Mouse (Mus musculus) hindbrain, postnatal 0 days (tissue): ENCODE data around the gene Tapbp. TPM values are rescaled to one million over a fixed set of nuclear protein-coding genes. Genes with fewer than 3 reads are reported as not detected.

Experiments used
- ATAC-seq: fragments of 200-750 bp; cut with Nextera tagmentation; 2 replicates; pipeline ENCODE4 v1.8.0; 2017; ENCODE audit warnings: mild to moderate bottlenecking, moderate TSS enrichment, moderate library complexity
- DNase-seq: peaks from one replicate; pipeline ENCODE4 v3.0.0-alpha.2; 2015; ENCODE audit warnings: low spot score
- H3K27ac ChIP-seq: fragments of 300-500 bp; sonication (generic); 2 replicates; pipeline ENCODE4 v1.5.1; 2014; ENCODE audit warnings: mild to moderate bottlenecking
- H3K27me3 ChIP-seq: fragments of 300-500 bp; sonication (generic); 2 replicates; pipeline ENCODE4 v1.6.1; 2014; ENCODE audit warnings: low read length, mixed read lengths; ENCODE audit not compliant: insufficient read depth
- H3K36me3 ChIP-seq: fragments of 300-500 bp; sonication (generic); 2 replicates; pipeline ENCODE4 v1.6.1; 2014; ENCODE audit warnings: low read length, mixed read lengths; ENCODE audit not compliant: insufficient read depth
- H3K4me1 ChIP-seq: fragments of 300-500 bp; sonication (generic); 2 replicates; pipeline ENCODE4 v1.6.1; 2014; ENCODE audit warnings: antibody characterized with exemption, low read length, mixed read lengths; ENCODE audit not compliant: insufficient read depth
- H3K4me2 ChIP-seq: fragments of 300-500 bp; sonication (generic); 2 replicates; pipeline ENCODE4 v1.6.1; 2014; ENCODE audit warnings: low read depth, mild to moderate bottlenecking, low read length, moderate library complexity, mixed read lengths
- H3K4me3 ChIP-seq: fragments of 300-500 bp; sonication (generic); 2 replicates; pipeline ENCODE4 v1.5.1; 2014; ENCODE audit warnings: low read length
- H3K9ac ChIP-seq: fragments of 300-500 bp; sonication (generic); replicated peaks from 2 replicates; pipeline ENCODE4 v1.6.1; 2014; ENCODE audit warnings: mild to moderate bottlenecking, low read length, moderate library complexity, mixed read lengths
- H3K9me3 ChIP-seq: fragments of 300-500 bp; sonication (generic); 2 replicates; pipeline ENCODE4 v1.6.1; 2016; ENCODE audit warnings: low read length, mixed read lengths
- CTCF ChIP-seq: IDR thresholded peaks from 2 replicates; pipeline ENCODE4 v1.5.1; 2016; ENCODE audit warnings: antibody characterized with exemption, control low read depth, low read depth
- WGBS: fragments of 180-500 bp; shearing (Covaris S2); extraction: QIAGEN DNeasy Blood & Tissue Kit; methylation state at CpG from one replicate; pipeline ENCODE4 v1.1.7; 2014; 5-methylcytosine and 5-hydroxymethylcytosine counted together
- polyA plus RNA-seq: library from polyadenylated mRNA; unstranded; fragments of >200 nt; fragmentation: Nextera tagmentation; extraction: Ambion mirVana; gene quantifications from 2 replicates; pipeline ENCODE4 v1.2.1, GENCODE M21; 2015
- total RNA-seq: library from RNA; depleted of rRNA; stranded (reverse); fragments of >200 nt; gene quantifications from 2 replicates; pipeline ENCODE4 v1.2.3, GENCODE M21; 2014

Gene Tapbp
- total and polyA plus RNA-seq, 2 experiments from 2014 or later: 40.2 to 41.5 TPM

DNA sequence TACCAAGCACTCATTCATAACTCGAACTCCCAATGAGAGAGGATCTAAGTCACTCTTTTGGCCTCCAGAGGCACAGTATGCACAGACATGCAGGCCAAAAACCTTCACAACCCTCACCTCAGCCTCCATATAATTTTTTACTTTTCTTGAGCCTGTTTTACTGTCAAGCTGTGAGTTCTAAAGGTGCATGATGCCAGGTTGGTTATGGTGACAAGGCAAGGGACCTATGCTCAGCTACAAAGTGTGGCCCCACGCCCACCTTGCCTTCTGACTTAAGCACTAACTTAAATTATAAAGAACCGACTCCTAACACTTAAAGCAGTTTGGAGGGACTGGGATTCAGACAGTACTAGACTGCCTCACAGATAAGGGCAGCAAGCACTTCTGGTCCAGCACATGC, 37.6 kb downstream of the Tapbp start:
- Histone ChIP-seq H3K4me1 (peaks cover 20% of the 10 kb centered on the region), H3K4me2 (no peak overlapping the region), H3K9me3 (no peaks in the 10 kb centered on the region), H3K4me3 (no peak overlapping the region), H3K27ac (no peak overlapping the region), H3K27me3 (no peaks in the 10 kb centered on the region), H3K36me3 (peaks cover 12% of the 10 kb centered on the region), H3K9ac (no peak overlapping the region)
- no peak for TF ChIP-seq CTCF
- ATAC-seq: no peak
- DNase-seq: no peak
- 90% methylated on average over 3 of the region's 3 CpGs for WGBS

- Histone ChIP-seq H3K9ac (peak overlapping the region; percentile 77; the same call in 1 of the 2 replicates), H3K36me3 (peaks cover 19% of the 10 kb centered on the region), H3K4me2 (peak overlapping the region; percentile 85), H3K4me1 (peaks cover 20% of the 10 kb centered on the region), H3K9me3 (no peaks in the 10 kb centered on the region), H3K4me3 (peak overlapping the region; percentile 56), H3K27ac (peak overlapping the region; percentile 90; the same call in 1 of the 2 replicates), H3K27me3 (no peaks in the 10 kb centered on the region)
- no peak for TF ChIP-seq CTCF
- DNase-seq: no peak
- no peak for ATAC-seq
- 33% methylated on average over 5 of the region's 5 CpGs for WGBS
These were observed 38.4 kb downstream of the Tapbp start for GRCm38 (mm10) chr17:33953961-33954565.

- Histone ChIP-seq H3K9me3 (no peaks in the 10 kb centered on the region), H3K27me3 (no peaks in the 10 kb centered on the region), H3K36me3 (peaks cover 28% of the 10 kb centered on the region), H3K27ac (peak overlapping the region; percentile 90), H3K4me2 (peak overlapping the region; percentile 85), H3K9ac (peak overlapping the region; percentile 77), H3K4me1 (peaks cover 17% of the 10 kb centered on the region), H3K4me3 (peak overlapping the region; percentile 56)
- WGBS: under 1% methylated on average over 33 of the region's 33 CpGs
- TF ChIP-seq CTCF: no peak
- DNase-seq (no peak), ATAC-seq (peak; percentile 31; the same call in 1 of the 2 replicates)
These were observed 39.2 kb downstream of the Tapbp start for GRCm38 (mm10) chr17:33954646-33955554.

GRCm38 (mm10) chr17:33955555-33956214, 40.0 kb downstream of the Tapbp start, which contains the start of the genes Vps52 and Rps18:
Gene Vps52 (plus strand): TSS chr17:33955812.
Gene Rps18 (minus strand): TSS chr17:33956001.
- Histone ChIP-seq H3K4me1 (peaks cover 11% of the 10 kb centered on the region), H3K27ac (peak within 1 kb of the TSS; percentile 90), H3K4me3 (peak within 1 kb of the TSS; percentile 56), H3K36me3 (peaks cover 32% of the 10 kb centered on the region), H3K27me3 (no peaks in the 10 kb centered on the region), H3K9ac (peak within 1 kb of the TSS; percentile 77), H3K4me2 (peak within 1 kb of the TSS; percentile 85), H3K9me3 (no peaks in the 10 kb centered on the region)
- ATAC-seq (peak; percentile 89), DNase-seq (peak; percentile 98)
- peak; percentile 52 for TF ChIP-seq CTCF
- under 1% methylated on average over 50 of the region's 50 CpGs for WGBS

GRCm38 (mm10) chr17:33956336-33956735, 40.6 kb downstream of the Tapbp start:
- Histone ChIP-seq H3K27ac (peak overlapping the region; percentile 86), H3K4me2 (peak overlapping the region; percentile 82), H3K9ac (peak overlapping the region; percentile 76), H3K4me1 (peaks cover 11% of the 10 kb centered on the region), H3K36me3 (peaks cover 32% of the 10 kb centered on the region), H3K4me3 (peak overlapping the region; percentile 56), H3K9me3 (no peaks in the 10 kb centered on the region), H3K27me3 (no peaks in the 10 kb centered on the region)
- TF ChIP-seq CTCF: no peak
- DNase-seq (no peak), ATAC-seq (no peak)
- 10% methylated on average over 10 of the region's 10 CpGs for WGBS

GRCm38 (mm10) chr17:33957493-33957892, 41.8 kb downstream of the Tapbp start:
- no peak for TF ChIP-seq CTCF
- Histone ChIP-seq H3K9me3 (no peaks in the 10 kb centered on the region), H3K4me3 (no peak overlapping the region), H3K27ac (no peak overlapping the region), H3K4me2 (no peak overlapping the region), H3K9ac (no peak overlapping the region), H3K4me1 (peaks cover 11% of the 10 kb centered on the region), H3K36me3 (peaks cover 42% of the 10 kb centered on the region), H3K27me3 (no peaks in the 10 kb centered on the region)
- 85% methylated on average over 6 of the region's 6 CpGs for WGBS
- no peak for ATAC-seq
- no peak for DNase-seq
